Mouse (Mus musculus) bone marrow, adult 2 months (tissue): ENCODE measurements around the gene Gm10413. TPM values are rescaled to one million over a fixed set of nuclear protein-coding genes. Genes with fewer than 3 reads are reported as not detected.
"Not testable (repeated sequence)": the region's sequence is repeated elsewhere in the genome, so short reads cannot be mapped to it uniquely, and the experiment has no call there.

Experiments
- H3K27ac ChIP-seq: fragments of 200-500 bp; 2 replicates; pipeline ENCODE4 v1.5.1; 2012; ENCODE audit warnings: low read depth, mild to moderate bottlenecking, control low read depth, inconsistent platforms, low read length; ENCODE audit not compliant: control insufficient read depth, poor library complexity, insufficient read depth
- H3K4me1 ChIP-seq: fragments of 200-500 bp; 2 replicates; pipeline ENCODE4 v1.6.1; 2011; ENCODE audit warnings: low read length; ENCODE audit not compliant: control insufficient read depth, insufficient read depth
- H3K4me3 ChIP-seq: fragments of 200-500 bp; replicated peaks from 2 replicates; pipeline ENCODE3; 2011; ENCODE audit warnings: mild to moderate bottlenecking, low read depth, low read length, control low read depth; ENCODE audit not compliant: control insufficient read depth
- WGBS: fragments of 180-500 bp; shearing (Covaris S2); methylation state at CpG from one replicate; pipeline ENCODE4 v1.1.7; 2018; 5-methylcytosine and 5-hydroxymethylcytosine counted together
- polyA plus RNA-seq: library from polyadenylated mRNA; stranded (reverse); fragments of >200 nt; gene quantifications from 2 replicates; pipeline ENCODE4 v1.2.4, GENCODE M21; 2011; ENCODE audit warnings: low replicate concordance; ENCODE audit not compliant: missing spikeins, insufficient read depth, insufficient read length

The Gm10413 gene
- polyA plus RNA-seq, result not detected in 2 replicates

DNA sequence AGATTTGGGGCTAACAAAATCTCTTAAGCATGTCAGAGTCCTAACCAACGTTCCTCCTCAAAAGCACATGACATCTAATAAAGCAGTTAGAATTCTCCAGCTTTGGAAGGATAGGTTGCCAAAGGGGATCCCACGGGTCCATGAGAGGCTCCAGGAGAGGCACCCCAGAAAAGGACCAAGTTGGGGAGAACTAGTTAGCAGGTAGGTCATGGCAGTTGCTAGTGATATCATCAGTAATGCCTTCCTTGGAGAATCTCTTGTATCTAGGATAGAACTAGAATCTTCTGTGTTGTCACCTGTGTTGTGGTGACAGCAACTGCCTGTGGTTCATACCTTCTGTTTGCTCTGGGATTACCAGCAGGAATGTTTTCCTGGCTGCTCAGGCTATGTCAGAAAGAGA lies at the start of gene Gm10413:
Gene Gm10413, plus strand, starts transcription at position 301 of the 400 bp plus-strand sequence.
- H3K4me3 ChIP-seq, H3K27ac ChIP-seq, H3K4me1 ChIP-seq: not testable (repeated sequence)
- no CpG with 5 or more reads among the region's 2 CpGs for WGBS

GRCm38 (mm10) chr14:3412314-3412713 lies 17.4 kb downstream of the Gm10413 start, which contains the start of gene Gm10409:
Gm10409 (plus strand) TSS chr14:3412614.
- no CpG with 5 or more reads among the region's 32 CpGs for WGBS
- H3K4me3 ChIP-seq, result not testable (repeated sequence)

GRCm38 (mm10) chr14:3427803-3428202 lies 32.9 kb downstream of the Gm10413 start, which contains the start of gene Gm3005:
Gm3005 (plus strand) TSS chr14:3428103.
- no CpG with 5 or more reads among the region's 2 CpGs for WGBS
- not testable (repeated sequence) for H3K4me1 ChIP-seq

More at GRCm38 (mm10) chr14:3412314-3412713, 17.4 kb downstream of the Gm10413 start, which contains the start of gene Gm10409:
- not testable (repeated sequence) for H3K4me1 ChIP-seq, H3K27ac ChIP-seq

GRCm38 (mm10) chr14:3449079-3449478 lies 54.2 kb downstream of the Gm10413 start, which contains the start of gene Gm10408:
Gm10408 (plus strand) TSS chr14:3449379.
- H3K4me3 ChIP-seq, H3K27ac ChIP-seq, H3K4me1 ChIP-seq: not testable (repeated sequence)
- WGBS, result no CpG with 5 or more reads among the region's 3 CpGs

More at GRCm38 (mm10) chr14:3427803-3428202, 32.9 kb downstream of the Gm10413 start, which contains the start of gene Gm3005:
- not testable (repeated sequence) for H3K4me3 ChIP-seq, H3K27ac ChIP-seq

Other genes starting within 250 kb of the Gm10413 start
- not detected in 2 replicates for gene Gm5795, start 206.8 kb upstream of the Gm10413 start, polyA plus RNA-seq
- not detected in 2 replicates for gene D830030K20Rik, start 186.6 kb upstream of the Gm10413 start, polyA plus RNA-seq
- gene Gm2956, start 62.5 kb upstream of the Gm10413 start, polyA plus RNA-seq, result not detected in 2 replicates
- not detected in 2 replicates for gene Gm10409, start 17.5 kb downstream of the Gm10413 start, polyA plus RNA-seq
- not detected in 2 replicates for gene Gm3005, start 33.0 kb downstream of the Gm10413 start, polyA plus RNA-seq
- gene Gm10408, start 54.3 kb downstream of the Gm10413 start, polyA plus RNA-seq, result not detected in 2 replicates
- not detected in 2 replicates for gene Gm3012, start 239.4 kb downstream of the Gm10413 start, polyA plus RNA-seq